Mouse (Mus musculus): Measurements from ENCODE around the gene Tomm20l. TPM values are rescaled to one million over a fixed set of nuclear protein-coding genes. Genes with fewer than 3 reads are reported as not detected.

Tomm20l gene
- polyA plus RNA-seq, 1 experiment from 2014 or later, result not detected

Other genes starting within 250 kb of the Tomm20l start
- 285 and 287 TPM in 2 replicates for gene Actr10, start 173.6 kb upstream of the Tomm20l start, polyA plus RNA-seq (2014; fragmentation: Nextera tagmentation; extraction: Ambion mirVana)
- 683 and 711 TPM in 2 replicates for gene Psma3, start 136.8 kb upstream of the Tomm20l start, polyA plus RNA-seq (2014; fragmentation: Nextera tagmentation; extraction: Ambion mirVana)
- 32.8 and 38.4 TPM in 2 replicates for gene Arid4a, start 95.4 kb upstream of the Tomm20l start, polyA plus RNA-seq (2014; fragmentation: Nextera tagmentation; extraction: Ambion mirVana)
- 73.8 and 76.8 TPM in 2 replicates for gene Timm9, start 25.3 kb downstream of the Tomm20l start, polyA plus RNA-seq (2014; fragmentation: Nextera tagmentation; extraction: Ambion mirVana)
- gene 2700049A03Rik, start 25.4 kb downstream of the Tomm20l start, polyA plus RNA-seq (2014; fragmentation: Nextera tagmentation; extraction: Ambion mirVana), result 16.8 and 23.3 TPM in 2 replicates
- gene Dact1, start 198.5 kb downstream of the Tomm20l start, polyA plus RNA-seq (2014; fragmentation: Nextera tagmentation; extraction: Ambion mirVana), result 15.3 and 17.5 TPM in 2 replicates

Data from hindbrain, embryonic 11.5 days (tissue).